In the genomic region with DNA sequence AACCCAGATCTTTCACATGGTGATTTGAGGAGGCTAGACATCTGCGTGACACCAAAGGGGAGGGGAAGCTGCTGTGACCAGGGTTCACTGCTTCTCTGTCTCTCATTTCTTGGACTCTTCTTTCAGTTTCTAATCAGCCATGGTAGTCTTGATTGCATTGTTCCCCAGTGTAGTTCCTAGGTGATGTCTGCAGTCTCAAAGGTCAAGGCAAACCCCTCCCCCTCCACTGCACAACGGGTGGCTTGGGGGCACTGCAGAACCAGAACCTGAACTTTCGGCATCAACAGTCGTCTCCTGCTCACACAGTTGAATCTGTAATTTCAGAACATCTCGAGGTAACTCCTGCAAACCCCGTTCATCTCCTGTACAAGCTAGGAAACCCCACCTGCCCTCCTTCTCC, we compare ENCODE assay signal across 35 mouse cellular contexts. TPM values are rescaled to one million over a fixed set of nuclear protein-coding genes. Genes with fewer than 3 reads are reported as not detected.
A peak's percentile ranks its signal among the peaks of the same experiment; 100 is the strongest.
DNase-seq lines count a peak whose midpoint lies in the region; ATAC-seq and TF ChIP-seq lines count a peak whose summit lies in the region.
"Had no signal": no experiment of that assay in that cellular context is flagged by ENCODE, and none has a peak within 500 bp of the region (broad histone marks: within the 10 kb centered on the region; RNA-seq: fewer than 3 reads in every experiment).

No protein-coding gene starts in this region.

- no peaks in the 10 kb centered on the region for H3K36me3 ChIP-seq in kidney, embryonic 16.5 days (ENCODE audit: insufficient read depth, low read length)
- no peaks in the 10 kb centered on the region for H3K36me3 ChIP-seq in ES-Bruce4 (ENCODE audit: control insufficient read depth, insufficient read depth, low read length, poor library complexity, severe bottlenecking)
- H3K36me3 ChIP-seq in intestine, embryonic 15.5 days = no peaks in the 10 kb centered on the region
- no peaks in the 10 kb centered on the region for H3K36me3 ChIP-seq in hindbrain, embryonic 13.5 days
- H3K36me3 ChIP-seq: heart, embryonic 10.5 days; hindbrain, embryonic 12.5 days; limb, embryonic 13.5 days; liver, embryonic 12.5 days; midbrain, embryonic 12.5 days had no signal

- no peaks in the 10 kb centered on the region for H3K27me3 ChIP-seq in kidney, embryonic 16.5 days (ENCODE audit: insufficient read depth, low read length)
- H3K27me3 ChIP-seq in ES-Bruce4 (ENCODE audit: control insufficient read depth, insufficient read depth, low read length, poor library complexity, severe bottlenecking) = no peaks in the 10 kb centered on the region
- H3K27me3 ChIP-seq in intestine, embryonic 15.5 days (replicated peaks) = no peaks in the 10 kb centered on the region
- H3K27me3 ChIP-seq in hindbrain, embryonic 13.5 days = no peaks in the 10 kb centered on the region
- H3K27me3 ChIP-seq: forebrain, embryonic 13.5 days; hindbrain, embryonic 12.5 days; limb, embryonic 13.5 days; midbrain, embryonic 12.5 days had no signal

- 0 out of 2 replicates have a peak, but pooled peaks have one; percentile 35 for TF ChIP-seq EP300 in ES-Bruce4 (IDR thresholded peaks at IDR 0.05; ENCODE audit: insufficient read depth, low read depth, low read length)

- no peak for TF ChIP-seq POLR2A in ES-Bruce4 (IDR thresholded peaks at IDR 0.05; ENCODE audit: insufficient read depth, low read length)

- H3K4me2 ChIP-seq in kidney, embryonic 16.5 days (replicated peaks; ENCODE audit: low read depth, low read length) = no peak overlapping the region
- no peak overlapping the region for H3K4me2 ChIP-seq in intestine, embryonic 15.5 days (replicated peaks)
- no peak overlapping the region for H3K4me2 ChIP-seq in hindbrain, embryonic 13.5 days
- H3K4me2 ChIP-seq: forebrain, embryonic 13.5 days; hindbrain, embryonic 12.5 days; limb, embryonic 13.5 days; liver, embryonic 12.5 days; midbrain, embryonic 12.5 days had no signal

- no peaks in the 10 kb centered on the region for H3K9me3 ChIP-seq in kidney, embryonic 16.5 days (ENCODE audit: low read length)
- H3K9me3 ChIP-seq in ES-Bruce4 (replicated peaks; ENCODE audit: control insufficient read depth, insufficient read depth, low read length, poor library complexity, severe bottlenecking) = no peaks in the 10 kb centered on the region
- H3K9me3 ChIP-seq in intestine, embryonic 15.5 days = no peaks in the 10 kb centered on the region
- H3K9me3 ChIP-seq in hindbrain, embryonic 13.5 days = no peaks in the 10 kb centered on the region
- H3K9me3 ChIP-seq: forebrain, embryonic 13.5 days; heart, embryonic 10.5 days; hindbrain, embryonic 12.5 days; limb, embryonic 13.5 days; liver, embryonic 12.5 days; megakaryocyte, embryonic 14.5 days; midbrain, embryonic 12.5 days had no signal

- no peak for TF ChIP-seq CTCF in ES-Bruce4 (IDR thresholded peaks at IDR 0.05; ENCODE audit: low read depth, low read length)

- no peak overlapping the region for H3K9ac ChIP-seq in kidney, embryonic 16.5 days (replicated peaks; ENCODE audit: low read length)
- no peak overlapping the region for H3K9ac ChIP-seq in ES-Bruce4 (ENCODE audit: low read depth, poor library complexity, severe bottlenecking)
- H3K9ac ChIP-seq in intestine, embryonic 15.5 days = no peak overlapping the region
- no peak overlapping the region for H3K9ac ChIP-seq in hindbrain, embryonic 13.5 days
- H3K9ac ChIP-seq: forebrain, embryonic 13.5 days; hindbrain, embryonic 12.5 days; limb, embryonic 13.5 days; liver, embryonic 12.5 days; midbrain, embryonic 12.5 days had no signal

- H3K4me3 ChIP-seq in kidney, embryonic 16.5 days (ENCODE audit: low read length) = no peak overlapping the region
- no peak overlapping the region for H3K4me3 ChIP-seq in ES-Bruce4 (ENCODE audit: low read depth, low read length)
- no peak overlapping the region for H3K4me3 ChIP-seq in intestine, embryonic 15.5 days (replicated peaks)
- no peak overlapping the region for H3K4me3 ChIP-seq in hindbrain, embryonic 13.5 days
- H3K4me3 ChIP-seq: forebrain, embryonic 13.5 days; heart, embryonic 10.5 days; hindbrain, embryonic 12.5 days; left cerebral cortex, adult 2 months; limb, embryonic 13.5 days; liver, embryonic 12.5 days; megakaryocyte, embryonic 14.5 days; midbrain, embryonic 12.5 days had no signal

- peaks cover 19% of the 10 kb centered on the region; the same call in 1 of the 2 replicates for H3K4me1 ChIP-seq in kidney, embryonic 16.5 days (ENCODE audit: insufficient read depth, low read length)
- peaks cover 5% of the 10 kb centered on the region for H3K4me1 ChIP-seq in ES-Bruce4 (ENCODE audit: control insufficient read depth, insufficient read depth, low read length)
- H3K4me1 ChIP-seq in intestine, embryonic 15.5 days (replicated peaks) = peaks cover 8% of the 10 kb centered on the region
- peaks cover 1% of the 10 kb centered on the region for H3K4me1 ChIP-seq in hindbrain, embryonic 13.5 days (replicated peaks)

- 37% methylated on average over 6 of the region's 6 CpGs for WGBS in kidney, embryonic 16.5 days
- WGBS in intestine, embryonic 15.5 days = 57% methylated on average over 6 of the region's 6 CpGs
- WGBS in hindbrain, embryonic 13.5 days = 76% methylated on average over 6 of the region's 6 CpGs

- ATAC-seq in kidney, embryonic 16.5 days (ENCODE audit: low FRiP score, low TSS enrichment) = no peak
- ATAC-seq in intestine, embryonic 15.5 days = no peak
- ATAC-seq in hindbrain, embryonic 13.5 days (ENCODE audit: low FRiP score) = no peak
- ATAC-seq: forebrain, embryonic 13.5 days; liver, embryonic 12.5 days; lung, postnatal 0 days had no signal

- no peak overlapping the region; the same call in 1 of the 2 replicates for H3K27ac ChIP-seq in kidney, embryonic 16.5 days (ENCODE audit: low read length)
- H3K27ac ChIP-seq in ES-Bruce4 (ENCODE audit: insufficient read depth, low read length) = no peak overlapping the region
- peak overlapping the region; percentile 37; the same call in 1 of the 2 replicates for H3K27ac ChIP-seq in intestine, embryonic 15.5 days
- H3K27ac ChIP-seq in hindbrain, embryonic 13.5 days = no peak overlapping the region
- H3K27ac ChIP-seq: forebrain, embryonic 13.5 days; heart, embryonic 10.5 days; hindbrain, embryonic 12.5 days; left cerebral cortex, adult 2 months; limb, embryonic 13.5 days; liver, embryonic 12.5 days; midbrain, embryonic 12.5 days; stomach, postnatal 0 days had no signal

- peak; percentile 50 to 52 for DNase-seq in kidney, adult 8-10 months
- peak; percentile 57 to 73 for DNase-seq in kidney, postnatal 25 days
- DNase-seq in left cerebral cortex, postnatal 14 days (ENCODE audit: low spot score in 2 of 2) = no peak
- no peak for DNase-seq in neural tube, embryonic 10.5 days (ENCODE audit: extremely low spot score, low spot score)
- DNase-seq: adrenal gland, postnatal 10 days; cerebellum, adult 8-10 months; cerebellum, postnatal 36 days; gastrocnemius, postnatal 25 days; heart, postnatal 36 days; lung, adult 18-20 months; lung, postnatal 4 days; retina, postnatal 1 day; right cerebral cortex, postnatal 14 days; thymus, adult 2 months; thymus, postnatal 36 days had no signal

- intact Hi-C loops in left cerebral cortex, postnatal 14 days (cut with DNase I) = no loop called here

RNA-seq across cellular contexts. Expression of gene Thnsl2, which starts 4.1 kb away (rescaled TPM):
- polyA plus RNA-seq in kidney, embryonic 16.5 days (2015; fragmentation: Nextera tagmentation; extraction: Ambion mirVana) = 57.1 and 69.9 TPM in 2 replicates
- polyA plus RNA-seq in ES-Bruce4 (2011; ENCODE audit: insufficient read depth, insufficient read length, low read depth, missing spikeins) = 4.0 and 4.4 TPM in 2 replicates
- 47.4 and 49.6 TPM in 2 replicates for polyA plus RNA-seq in intestine, embryonic 15.5 days (2015; fragmentation: Nextera tagmentation; extraction: Ambion mirVana)
- polyA plus RNA-seq in hindbrain, embryonic 13.5 days (2015; fragmentation: Nextera tagmentation; extraction: Ambion mirVana) = 4.2 and 4.6 TPM in 2 replicates
- total RNA-seq in left cerebral cortex, postnatal 14 days (2021) = 1 to 10 TPM; 2.5 to 2.6 TPM

RNA-seq across cellular contexts. Expression of gene Fabp1, which starts 51.3 kb away (rescaled TPM):
- 1.6 and 2.7 TPM in 2 replicates for polyA plus RNA-seq in kidney, embryonic 16.5 days (2015; fragmentation: Nextera tagmentation; extraction: Ambion mirVana)
- polyA plus RNA-seq in ES-Bruce4 (2011; ENCODE audit: insufficient read depth, insufficient read length, low read depth, missing spikeins) = not detected in 2 replicates
- 2,291 and 2,664 TPM in 2 replicates for polyA plus RNA-seq in intestine, embryonic 15.5 days (2015; fragmentation: Nextera tagmentation; extraction: Ambion mirVana)
- polyA plus RNA-seq in hindbrain, embryonic 13.5 days (2015; fragmentation: Nextera tagmentation; extraction: Ambion mirVana) = not detected in 2 replicates
- not detected for total RNA-seq in left cerebral cortex, postnatal 14 days (2021)
- total RNA-seq: ES-E14; gastrocnemius, postnatal 25 days; heart, postnatal 36 days; layer of hippocampus, adult 18-20 months; layer of hippocampus, postnatal 10 days; left cerebral cortex, adult 2 months; left cerebral cortex, postnatal 36 days had no signal
- polyA plus RNA-seq: embryonic facial prominence, embryonic 11.5 days; forebrain, embryonic 13.5 days; hindbrain, embryonic 12.5 days; midbrain, embryonic 12.5 days; neural tube, embryonic 14.5 days had no signal

Comparison
In these comparisons a context has a peak if more than half of its experiments do, and no peak if none do; other contexts are left out.
1. DNase-seq: peak in kidney, adult 8-10 months (2 of 2) and kidney, postnatal 25 days (2 of 2); none in left cerebral cortex, postnatal 14 days (0 of 2) and neural tube, embryonic 10.5 days (single experiment).
2. RNA of gene Fabp1, which starts 51.3 kb away (polyA plus RNA-seq): 2,291 to 2,664 TPM in intestine, embryonic 15.5 days; 1.6 to 2.7 TPM in kidney, embryonic 16.5 days, not detected in ES-Bruce4 and not detected in hindbrain, embryonic 13.5 days; every median in the first group is over 100 times any median in the second.